Mouse (Mus musculus): ENCODE data around the gene Col26a1.

Col26a1 gene

DNA sequence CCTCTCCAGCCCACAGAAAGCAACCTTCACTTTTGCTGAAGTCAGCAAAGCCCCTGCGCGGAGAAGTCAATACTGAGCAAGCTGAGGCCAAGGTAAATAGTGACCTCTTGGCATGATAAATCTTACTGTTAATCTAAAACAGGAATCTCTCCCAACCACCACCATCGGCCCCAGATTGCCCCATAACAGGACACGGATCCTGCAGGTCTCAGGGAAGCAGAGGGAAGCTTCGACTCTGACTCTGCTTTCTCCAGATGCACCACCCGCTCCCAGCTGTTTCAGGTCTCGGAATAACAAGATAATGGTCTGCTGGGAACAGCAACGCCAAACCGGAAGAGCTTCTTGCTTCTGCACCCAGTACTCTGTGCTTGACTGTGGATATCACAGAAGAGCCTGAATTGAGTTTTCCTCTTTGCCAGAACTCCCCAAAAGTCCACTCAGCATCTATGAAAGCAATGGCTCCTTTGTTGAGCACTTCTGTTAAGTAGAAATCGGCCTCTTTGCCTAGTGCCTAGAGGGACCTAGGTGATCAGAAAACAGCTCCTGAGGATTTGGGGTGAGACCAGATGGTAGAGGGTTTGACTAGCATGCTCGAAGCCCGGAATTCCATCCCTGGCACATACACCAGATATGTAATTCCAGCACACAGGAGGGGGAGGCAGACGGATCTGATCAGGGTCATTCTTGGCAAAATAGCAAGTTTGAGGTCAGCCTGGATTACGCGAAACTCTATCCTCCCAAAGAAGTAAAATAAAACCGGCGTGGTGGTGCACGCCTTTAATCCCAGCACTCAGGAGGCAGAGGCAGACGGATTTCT, 5.7 kb upstream of the Col26a1 start:
- Histone ChIP-seq H3K4me3 (replicated peaks; ENCODE audit: low read length) (no peak overlapping the region), H3K27me3 (ENCODE audit: insufficient read depth, low read length) (peaks cover 26% of the 10 kb centered on the region), H3K4me1 (replicated peaks; ENCODE audit: low read depth, low read length) (no peaks in the 10 kb centered on the region), H3K36me3 (ENCODE audit: insufficient read depth, low read length) (no peaks in the 10 kb centered on the region), H3K9me3 (ENCODE audit: low read length) (no peaks in the 10 kb centered on the region)
- TF ChIP-seq POU5F1 (IDR thresholded peaks at IDR 0.05; ENCODE audit: borderline replicate concordance, low read length) (no peak), CTCF (conservative IDR thresholded peaks at IDR 0.05; ENCODE audit: low read length) (no peak), NANOG (IDR thresholded peaks at IDR 0.05; ENCODE audit: borderline replicate concordance, low read length) (no peak)

DNA sequence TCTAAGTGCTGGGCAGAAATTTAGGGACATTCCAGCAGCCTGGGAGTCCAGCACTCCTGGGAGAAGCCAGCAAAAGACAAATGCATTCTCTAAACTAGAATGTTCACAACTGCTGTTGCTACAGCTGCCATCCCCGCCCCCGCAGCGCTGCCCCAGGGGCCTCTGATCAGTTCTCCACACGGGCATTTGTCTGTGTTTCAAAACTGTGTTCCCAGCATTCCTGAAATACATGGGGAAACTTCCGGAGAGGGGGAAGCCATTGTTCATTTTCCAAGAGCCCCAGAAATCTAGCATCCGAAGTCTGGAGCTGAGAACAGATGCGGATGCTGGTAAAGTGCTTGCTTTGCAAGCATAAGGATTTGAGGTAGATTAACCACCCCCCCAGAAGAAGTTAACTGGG, 3.9 kb upstream of the Col26a1 start:
- H3K4me3 ChIP-seq (replicated peaks; ENCODE audit: low read length): no peak overlapping the region
- TF ChIP-seq CTCF (conservative IDR thresholded peaks at IDR 0.05; ENCODE audit: low read length): no peak
- no peaks in the 10 kb centered on the region for H3K36me3 ChIP-seq (ENCODE audit: insufficient read depth, low read length)
- peaks cover 44% of the 10 kb centered on the region for H3K27me3 ChIP-seq (ENCODE audit: insufficient read depth, low read length)
- peaks cover 13% of the 10 kb centered on the region for H3K4me1 ChIP-seq (replicated peaks; ENCODE audit: low read depth, low read length)
- no peaks in the 10 kb centered on the region for H3K9me3 ChIP-seq (ENCODE audit: low read length)

DNA sequence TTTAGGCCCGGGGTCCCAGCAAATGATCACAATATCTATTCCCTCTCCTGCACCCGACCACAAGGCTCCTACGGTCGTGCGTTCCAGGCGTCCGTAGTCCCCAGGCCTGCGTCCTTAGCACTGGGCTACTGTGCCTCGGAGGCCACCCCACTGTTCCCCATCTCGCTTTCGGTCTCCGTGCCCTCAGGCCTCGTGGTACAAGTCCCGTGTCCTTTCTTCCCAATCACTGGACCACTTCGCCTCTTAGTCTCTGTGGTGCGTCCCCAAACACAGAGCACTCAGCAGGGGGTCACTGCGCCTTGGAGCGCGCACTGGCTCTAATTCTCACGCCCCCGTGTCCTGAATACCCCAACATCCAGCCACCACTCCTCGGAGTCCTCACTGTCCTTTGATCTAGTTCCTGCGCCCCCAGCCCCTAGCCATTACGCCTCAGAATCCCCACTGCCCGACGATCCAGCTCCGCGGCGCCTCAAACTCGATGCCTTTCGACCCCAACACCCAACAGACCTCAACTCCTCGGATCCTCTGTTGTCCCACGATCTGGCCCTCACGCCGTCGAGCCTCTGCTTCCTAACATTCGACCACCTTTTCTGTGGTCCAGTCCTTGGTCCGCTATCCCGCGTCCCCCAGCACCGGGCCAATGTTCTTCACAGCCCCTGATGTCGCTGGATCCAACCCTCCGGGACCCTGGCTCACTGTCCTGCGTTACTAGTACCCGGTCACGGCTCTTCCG, 788 bp downstream of the Col26a1 start:
- no peaks in the 10 kb centered on the region for H3K9me3 ChIP-seq (ENCODE audit: low read length)
- TF ChIP-seq CTCF (conservative IDR thresholded peaks at IDR 0.05; ENCODE audit: low read length): no peak
- TF ChIP-seq NANOG (IDR thresholded peaks at IDR 0.05; ENCODE audit: borderline replicate concordance, low read length): no peak
- no peak for TF ChIP-seq POU5F1 (IDR thresholded peaks at IDR 0.05; ENCODE audit: borderline replicate concordance, low read length)
- peak overlapping the region; percentile 75 for H3K4me3 ChIP-seq (replicated peaks; ENCODE audit: low read length)
- H3K27me3 ChIP-seq (ENCODE audit: insufficient read depth, low read length): peaks cover 69% of the 10 kb centered on the region
- peaks cover 18% of the 10 kb centered on the region for H3K4me1 ChIP-seq (replicated peaks; ENCODE audit: low read depth, low read length)
- H3K36me3 ChIP-seq (ENCODE audit: insufficient read depth, low read length): no peaks in the 10 kb centered on the region

DNA sequence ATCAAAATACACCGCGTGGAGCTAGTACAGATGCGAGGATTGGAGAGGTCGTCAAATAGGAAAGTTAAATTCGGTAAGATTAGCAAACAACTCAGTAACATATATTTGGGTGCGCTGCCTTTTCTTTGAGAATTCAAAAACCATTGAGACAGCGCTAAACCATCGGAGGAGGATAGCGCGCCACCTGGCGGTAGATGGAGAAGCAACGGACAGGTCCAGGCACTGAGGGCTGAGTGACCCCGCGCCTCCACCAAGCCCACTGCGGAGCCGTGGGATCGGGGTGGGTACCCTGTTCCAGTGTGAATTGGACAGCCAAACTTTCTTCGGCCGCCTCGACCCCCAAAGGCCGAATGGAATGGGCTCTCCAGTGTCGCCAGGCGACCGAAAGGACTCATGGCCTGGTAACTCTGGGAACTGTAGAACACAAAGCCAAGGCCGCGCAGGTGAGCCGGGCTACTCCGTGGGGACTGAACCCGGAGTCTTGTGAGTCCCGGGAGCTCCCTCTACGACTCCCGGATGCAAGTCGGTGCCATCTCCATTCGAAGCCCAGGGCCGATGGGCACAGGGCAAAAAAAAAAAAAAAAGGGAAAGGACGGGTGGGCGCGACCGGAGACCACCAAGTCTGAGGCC, 1.5 kb downstream of the Col26a1 start:
- H3K9me3 ChIP-seq (ENCODE audit: low read length): no peaks in the 10 kb centered on the region
- H3K27me3 ChIP-seq (ENCODE audit: insufficient read depth, low read length): peaks cover 69% of the 10 kb centered on the region
- peak; percentile 69 for TF ChIP-seq CTCF (conservative IDR thresholded peaks at IDR 0.05; ENCODE audit: low read length)
- TF ChIP-seq POU5F1 (IDR thresholded peaks at IDR 0.05; ENCODE audit: borderline replicate concordance, low read length): no peak
- peaks cover 18% of the 10 kb centered on the region for H3K4me1 ChIP-seq (replicated peaks; ENCODE audit: low read depth, low read length)
- peak overlapping the region; percentile 53 for H3K4me3 ChIP-seq (replicated peaks; ENCODE audit: low read length)
- no peaks in the 10 kb centered on the region for H3K36me3 ChIP-seq (ENCODE audit: insufficient read depth, low read length)

DNA sequence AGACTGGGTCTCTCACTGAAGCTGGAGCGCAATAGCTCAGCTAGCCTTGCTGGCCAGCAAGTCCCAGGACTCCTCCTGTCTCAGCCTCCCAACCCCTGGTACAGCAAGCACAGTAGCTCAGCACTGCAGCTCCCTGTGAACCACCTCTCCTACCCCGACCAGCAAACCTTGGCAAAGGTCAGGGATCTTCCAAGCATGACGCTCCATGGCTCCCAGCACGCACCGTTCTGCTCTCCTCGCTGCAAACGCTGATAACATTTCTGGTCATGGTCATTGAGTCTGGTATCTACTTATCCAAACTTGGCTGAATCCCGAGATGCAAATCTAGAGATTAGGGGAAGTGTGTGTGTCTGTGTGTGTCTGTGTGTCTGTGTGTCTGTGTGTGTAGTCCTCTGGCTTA, 2.9 kb downstream of the Col26a1 start:
- no peak for TF ChIP-seq CTCF (conservative IDR thresholded peaks at IDR 0.05; ENCODE audit: low read length)
- no peak for TF ChIP-seq NANOG (IDR thresholded peaks at IDR 0.05; ENCODE audit: borderline replicate concordance, low read length)
- TF ChIP-seq POU5F1 (IDR thresholded peaks at IDR 0.05; ENCODE audit: borderline replicate concordance, low read length): no peak

DNA sequence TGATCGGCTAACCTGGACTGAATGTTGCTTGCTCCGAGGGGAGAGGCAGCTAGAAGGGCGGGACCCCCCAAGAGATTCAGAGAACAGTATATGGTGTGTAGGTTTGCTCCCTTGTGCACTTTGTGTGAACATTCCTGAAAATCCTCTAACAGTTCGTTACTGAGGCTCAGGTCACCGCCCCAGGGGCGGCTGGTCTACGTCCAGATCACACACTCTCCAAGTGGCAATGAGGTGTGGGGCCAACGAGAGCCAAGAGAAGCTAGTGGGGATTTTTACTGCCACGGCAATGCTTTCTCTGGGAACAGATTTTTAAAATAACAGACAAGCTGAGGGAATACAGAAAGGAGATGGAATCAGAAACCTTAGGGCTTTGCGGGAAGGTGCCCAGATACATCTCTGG, 8.7 kb downstream of the Col26a1 start:
- peaks cover 6% of the 10 kb centered on the region for H3K9me3 ChIP-seq (ENCODE audit: low read length)
- TF ChIP-seq CTCF (conservative IDR thresholded peaks at IDR 0.05; ENCODE audit: low read length): no peak
- TF ChIP-seq POU5F1 (IDR thresholded peaks at IDR 0.05; ENCODE audit: borderline replicate concordance, low read length): no peak
- TF ChIP-seq NANOG (IDR thresholded peaks at IDR 0.05; ENCODE audit: borderline replicate concordance, low read length): no peak
- no peak overlapping the region for H3K4me3 ChIP-seq (replicated peaks; ENCODE audit: low read length)
- no peaks in the 10 kb centered on the region for H3K36me3 ChIP-seq (ENCODE audit: insufficient read depth, low read length)
- H3K4me1 ChIP-seq (replicated peaks; ENCODE audit: low read depth, low read length): peaks cover 10% of the 10 kb centered on the region
- peaks cover 12% of the 10 kb centered on the region; the same call in 1 of the 2 replicates for H3K27me3 ChIP-seq (ENCODE audit: insufficient read depth, low read length)

More for the DNA sequence above, 2.9 kb downstream of the Col26a1 start:
- no peak overlapping the region for H3K4me3 ChIP-seq (replicated peaks; ENCODE audit: low read length)
- no peaks in the 10 kb centered on the region for H3K36me3 ChIP-seq (ENCODE audit: insufficient read depth, low read length)
- H3K27me3 ChIP-seq (ENCODE audit: insufficient read depth, low read length): peaks cover 63% of the 10 kb centered on the region
- H3K4me1 ChIP-seq (replicated peaks; ENCODE audit: low read depth, low read length): peaks cover 18% of the 10 kb centered on the region
- H3K9me3 ChIP-seq (ENCODE audit: low read length): no peaks in the 10 kb centered on the region

DNA sequence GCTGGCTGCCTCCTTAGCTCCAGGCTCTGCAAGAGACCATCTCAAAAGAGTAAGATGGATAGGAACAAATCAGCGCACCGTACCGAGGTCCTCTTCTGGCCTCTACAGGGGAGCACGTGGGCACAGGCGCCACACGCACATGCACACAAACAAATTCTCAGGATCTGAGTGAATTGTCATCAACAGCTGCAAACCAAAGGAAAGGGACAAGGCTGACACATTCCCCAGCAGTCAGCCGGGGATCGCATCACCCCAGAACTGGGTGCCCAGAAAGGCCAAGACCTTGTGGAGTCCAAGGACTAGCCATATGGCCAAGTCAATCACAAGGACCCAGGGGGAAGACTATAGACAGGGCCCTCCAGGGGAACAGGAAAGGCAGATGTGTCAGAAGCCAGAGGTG, 10.6 kb downstream of the Col26a1 start:
- TF ChIP-seq POU5F1 (IDR thresholded peaks at IDR 0.05; ENCODE audit: borderline replicate concordance, low read length) (no peak), CTCF (conservative IDR thresholded peaks at IDR 0.05; ENCODE audit: low read length) (no peak), NANOG (IDR thresholded peaks at IDR 0.05; ENCODE audit: borderline replicate concordance, low read length) (no peak)

DNA sequence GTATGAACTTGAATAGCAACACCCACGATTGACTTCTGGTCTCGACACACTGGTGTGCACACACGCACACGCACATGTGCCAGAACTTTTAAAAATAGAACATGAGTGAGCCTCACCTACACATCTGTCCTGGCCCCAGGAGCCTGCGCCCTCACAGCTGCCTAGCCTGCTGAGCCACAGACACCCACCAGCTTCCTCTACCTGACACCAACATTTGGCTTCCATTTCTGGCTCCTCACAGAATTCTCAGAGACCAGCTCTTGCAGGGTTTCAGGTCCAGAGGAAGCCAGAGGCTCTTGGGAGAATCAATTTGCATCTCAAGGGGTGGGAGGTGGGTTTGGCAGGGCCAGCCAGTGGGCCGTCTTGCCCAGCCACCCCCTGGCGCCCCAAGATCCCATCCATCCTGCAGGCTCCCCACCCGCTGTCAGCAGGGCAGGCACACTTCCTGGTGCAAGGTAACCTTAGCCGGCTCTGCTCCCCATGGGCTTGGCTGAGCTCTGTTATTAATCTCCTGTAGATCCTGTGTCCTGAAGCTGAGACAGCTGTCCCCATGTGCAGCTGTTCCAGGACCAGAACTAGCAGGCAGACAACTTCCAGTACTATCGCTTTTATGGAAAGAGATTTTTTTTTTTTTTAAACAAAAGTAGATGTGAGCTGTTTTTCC, 13.4 kb downstream of the Col26a1 start:
- 0 out of 2 replicates have a peak, but pooled peaks cover 2% of the 10 kb centered on the region for H3K27me3 ChIP-seq (ENCODE audit: insufficient read depth, low read length)
- H3K36me3 ChIP-seq (ENCODE audit: insufficient read depth, low read length): no peaks in the 10 kb centered on the region
- no peak overlapping the region for H3K4me3 ChIP-seq (replicated peaks; ENCODE audit: low read length)
- peaks cover 10% of the 10 kb centered on the region for H3K4me1 ChIP-seq (replicated peaks; ENCODE audit: low read depth, low read length)
- TF ChIP-seq NANOG (IDR thresholded peaks at IDR 0.05; ENCODE audit: borderline replicate concordance, low read length): no peak
- TF ChIP-seq POU5F1 (IDR thresholded peaks at IDR 0.05; ENCODE audit: borderline replicate concordance, low read length): no peak
- no peak for TF ChIP-seq CTCF (conservative IDR thresholded peaks at IDR 0.05; ENCODE audit: low read length)
- peaks cover 6% of the 10 kb centered on the region for H3K9me3 ChIP-seq (ENCODE audit: low read length)

More for the DNA sequence above, 10.6 kb downstream of the Col26a1 start:
- Histone ChIP-seq H3K27me3 (ENCODE audit: insufficient read depth, low read length) (0 out of 2 replicates have a peak, but pooled peaks cover 2% of the 10 kb centered on the region), H3K9me3 (ENCODE audit: low read length) (peaks cover 6% of the 10 kb centered on the region), H3K4me3 (replicated peaks; ENCODE audit: low read length) (no peak overlapping the region), H3K4me1 (replicated peaks; ENCODE audit: low read depth, low read length) (peaks cover 10% of the 10 kb centered on the region), H3K36me3 (ENCODE audit: insufficient read depth, low read length) (no peaks in the 10 kb centered on the region)

Data from E14TG2a.4 (cell line).